Mouse (Mus musculus) cerebellum, postnatal 4 days (tissue): ENCODE results near the gene Tob2.
A peak's percentile ranks its signal among the peaks of the same experiment; 100 is the strongest.

ENCODE experiments used
- DNase-seq, 2 experiments: peaks; one replicate each; pipeline ENCODE4 v3.0.0; 2022; ENCODE audit warnings: low spot score in 2 of 2, mixed read lengths in 1 of 2

The Tob2 gene

DNA sequence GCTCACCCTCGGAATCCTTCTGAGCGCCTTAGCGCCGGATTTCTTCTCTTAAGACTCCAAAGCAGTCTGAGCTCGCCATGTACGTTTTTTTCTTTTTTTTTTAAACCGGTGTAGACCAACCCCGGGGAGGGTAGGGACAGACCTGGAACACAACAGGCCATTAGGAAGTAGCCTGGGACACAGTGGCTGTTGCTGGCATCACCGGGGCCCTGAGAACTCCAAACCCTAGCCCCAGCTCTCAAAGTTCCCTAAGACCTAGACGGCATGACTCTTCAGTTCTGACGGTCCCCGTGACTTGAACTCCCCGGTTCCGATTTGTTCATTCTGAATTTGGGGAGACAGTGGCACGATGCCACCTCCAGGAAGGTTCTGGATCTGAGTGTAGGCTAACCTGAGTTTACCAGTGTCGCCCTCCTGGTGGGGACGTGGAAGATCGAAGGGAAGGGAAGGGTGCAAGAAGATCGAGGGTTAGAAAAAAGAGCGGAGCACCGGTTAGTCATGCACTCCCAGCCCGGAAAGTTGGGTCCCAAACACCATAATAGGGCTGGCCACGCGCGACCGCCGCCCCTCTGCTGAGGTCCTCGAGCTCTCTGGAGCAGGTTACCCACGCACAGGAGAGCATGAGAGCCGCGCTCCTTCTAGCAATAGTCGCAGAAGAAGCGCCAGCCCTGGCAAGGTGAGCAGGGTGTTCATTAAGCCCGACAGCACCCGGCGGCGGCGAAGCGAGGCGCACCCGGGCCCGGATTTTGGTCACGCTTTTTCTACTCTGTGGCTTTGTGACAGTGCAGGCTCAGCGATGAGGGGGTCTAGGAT, at the start of gene Tob2:
Gene Tob2 (minus strand): TSS at position 280 of the 813 bp plus-strand sequence.
- DNase-seq: peak in 1 of 2 experiments; percentile 56

DNA sequence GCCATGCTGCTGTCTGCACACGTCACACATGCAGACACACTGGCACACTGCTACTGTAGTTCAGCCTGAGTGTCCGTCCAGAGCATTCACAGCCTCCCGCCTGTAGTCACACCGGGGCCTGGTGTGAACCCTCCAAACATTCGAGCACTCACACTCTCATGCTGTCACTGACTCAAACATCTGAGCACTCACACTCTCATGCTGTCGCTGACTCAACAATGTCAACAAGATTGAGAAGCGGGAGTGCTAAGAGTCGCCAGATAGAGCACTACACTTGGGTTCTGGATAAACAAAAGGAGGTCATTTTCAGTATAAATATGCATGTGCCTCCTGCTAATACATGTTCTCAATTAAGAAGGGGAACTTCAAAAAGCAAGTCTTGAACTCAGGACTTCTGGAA, 49.4 kb upstream of the Tob2 start:
- no peak for DNase-seq

DNA sequence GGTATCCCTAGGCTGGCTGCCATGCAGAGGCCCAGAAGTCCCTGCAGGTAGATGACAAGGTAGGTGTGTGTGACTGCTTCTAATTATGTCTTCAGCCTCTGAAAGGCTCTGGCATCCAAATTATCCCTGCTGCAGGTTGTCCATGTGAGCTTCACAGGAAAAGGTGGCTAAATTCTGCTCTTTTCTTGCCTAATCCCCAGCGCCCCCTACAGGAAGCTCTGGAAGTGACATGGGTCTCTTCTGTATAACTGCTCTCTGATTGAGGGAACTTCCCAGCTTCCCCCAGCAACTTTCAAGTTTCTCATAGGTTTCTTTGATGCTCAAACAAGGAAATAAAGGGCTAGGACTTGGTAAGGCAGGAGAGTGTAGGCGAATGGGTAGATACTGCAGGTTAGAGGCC, 46.3 kb upstream of the Tob2 start:
- DNase-seq: peak; percentile 64 to 84

DNA sequence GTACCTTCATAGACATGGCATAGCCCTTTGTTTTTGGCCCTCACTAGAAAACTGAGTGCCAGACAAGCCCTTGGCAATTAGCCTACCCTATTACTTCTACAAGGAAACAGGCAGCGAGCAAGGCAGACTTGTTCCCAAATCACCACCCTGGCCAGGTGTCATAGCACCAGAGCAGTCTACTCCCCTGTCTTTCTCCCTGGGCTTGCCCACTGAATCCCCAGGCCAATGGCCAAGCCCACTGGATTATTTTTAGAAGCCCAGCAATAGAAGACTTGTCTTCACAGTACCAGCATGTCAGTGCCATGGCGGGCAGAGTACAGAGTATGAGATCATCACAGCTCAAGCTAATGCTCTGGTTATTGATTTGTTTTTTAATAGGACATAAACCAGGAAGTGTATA, 40.2 kb upstream of the Tob2 start:
- no peak for DNase-seq

DNA sequence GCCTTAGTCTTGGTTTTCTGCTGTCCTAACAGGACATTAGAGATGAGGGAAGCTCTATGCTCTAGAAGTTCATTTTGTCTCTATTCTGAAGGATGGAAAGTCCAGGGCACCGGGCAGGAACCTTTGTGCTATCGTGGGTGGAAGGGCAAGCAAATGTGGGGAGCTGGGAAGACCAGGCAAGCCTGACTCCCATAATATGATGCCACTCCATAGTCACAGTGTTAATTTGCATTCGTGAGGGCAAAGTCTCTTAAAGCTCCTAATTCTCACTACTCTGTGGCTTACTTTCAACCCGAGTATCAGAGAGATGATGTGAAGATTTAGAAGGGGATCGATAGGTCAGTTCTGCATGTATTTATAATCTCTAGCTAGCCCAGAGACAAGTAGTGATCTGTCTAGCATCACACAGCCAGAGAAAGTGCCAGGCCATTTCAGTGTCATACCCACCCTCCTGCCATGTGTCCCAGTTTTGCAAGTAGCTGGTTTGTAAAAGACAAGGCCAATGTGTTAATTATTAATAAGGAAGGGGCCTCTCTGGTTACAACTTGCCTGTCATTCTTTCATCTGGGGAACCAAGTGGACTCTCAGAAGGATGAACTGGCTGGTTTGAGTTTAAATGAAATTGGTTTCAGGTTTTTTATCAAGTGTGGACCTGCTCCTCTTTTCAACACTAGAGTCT, 39.1 kb upstream of the Tob2 start:
- DNase-seq: no peak

DNA sequence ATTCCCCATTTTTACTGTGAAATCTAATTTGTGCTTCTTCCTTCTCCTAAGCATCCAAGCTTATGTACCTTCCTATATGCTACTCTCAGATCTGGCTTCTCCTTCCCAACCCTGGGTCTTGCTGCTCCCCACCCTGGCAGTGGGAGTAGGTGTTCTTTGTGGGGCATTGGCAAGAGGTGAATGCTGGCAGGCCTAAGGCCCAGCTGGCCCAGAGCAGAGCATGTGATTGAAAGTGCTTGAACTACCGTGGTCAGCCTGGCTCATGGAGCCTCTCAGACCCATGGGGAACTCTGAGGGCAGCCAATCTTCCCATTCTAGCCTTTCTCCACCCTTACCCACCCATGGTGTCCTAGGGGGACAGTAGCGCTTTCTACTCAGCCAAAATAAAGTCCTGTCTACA, 37.8 kb upstream of the Tob2 start:
- no peak for DNase-seq

DNA sequence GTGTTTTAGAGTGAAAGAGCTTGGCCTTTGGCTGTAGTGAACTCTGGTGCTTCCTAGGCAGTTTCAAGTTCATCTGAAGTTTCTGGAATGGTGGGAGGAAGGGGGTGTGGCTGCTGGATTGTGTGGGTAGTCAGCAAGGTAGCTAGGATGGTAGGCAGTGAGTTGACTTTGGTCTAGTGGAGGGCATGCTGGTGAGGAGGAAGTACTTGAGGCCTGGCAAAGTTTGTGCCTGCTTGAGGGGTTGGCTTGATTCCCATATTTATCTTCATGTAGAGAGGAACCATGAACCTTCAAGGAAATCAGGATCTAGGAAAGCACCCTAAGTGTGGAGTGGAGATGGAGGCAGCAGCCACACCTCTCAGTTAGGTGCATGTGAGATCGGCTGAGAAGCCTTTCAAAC, 35.4 kb upstream of the Tob2 start:
- no peak for DNase-seq

DNA sequence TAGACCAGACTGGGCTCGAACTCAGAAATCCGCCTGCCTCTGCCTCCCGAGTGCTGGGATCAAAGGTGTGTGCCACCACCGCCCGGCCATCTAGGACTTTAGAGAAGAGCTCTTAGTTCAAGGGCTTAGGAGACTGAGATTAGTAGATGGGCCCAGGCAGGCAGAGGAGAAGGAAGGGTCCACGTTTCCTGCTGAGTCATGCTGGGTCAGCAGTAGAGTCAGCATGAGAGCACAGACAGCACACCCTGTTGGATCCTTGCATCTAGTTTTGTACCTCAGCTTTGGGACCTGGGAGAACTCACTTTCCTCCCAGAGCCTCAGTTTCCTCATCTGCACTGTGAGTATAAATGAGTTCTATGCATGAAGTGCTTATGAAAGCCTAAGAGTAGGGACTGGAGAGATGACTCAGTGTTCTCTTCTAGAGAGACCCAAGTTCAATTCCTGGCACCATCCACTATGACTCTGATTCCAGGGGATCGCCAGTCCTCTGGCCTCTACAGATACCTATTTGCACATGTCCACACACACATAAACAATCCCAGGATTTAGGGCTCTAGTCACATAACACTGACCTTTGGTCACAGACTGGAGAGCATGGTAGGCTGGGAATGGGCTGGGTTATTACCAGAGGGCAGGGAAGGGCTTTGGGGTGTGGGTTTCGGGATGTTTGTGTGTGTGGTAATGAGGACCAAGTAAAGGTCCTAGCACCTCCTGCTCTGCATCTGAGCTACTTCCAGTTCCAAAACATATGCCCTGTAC, 33.4 kb upstream of the Tob2 start:
- no peak for DNase-seq

DNA sequence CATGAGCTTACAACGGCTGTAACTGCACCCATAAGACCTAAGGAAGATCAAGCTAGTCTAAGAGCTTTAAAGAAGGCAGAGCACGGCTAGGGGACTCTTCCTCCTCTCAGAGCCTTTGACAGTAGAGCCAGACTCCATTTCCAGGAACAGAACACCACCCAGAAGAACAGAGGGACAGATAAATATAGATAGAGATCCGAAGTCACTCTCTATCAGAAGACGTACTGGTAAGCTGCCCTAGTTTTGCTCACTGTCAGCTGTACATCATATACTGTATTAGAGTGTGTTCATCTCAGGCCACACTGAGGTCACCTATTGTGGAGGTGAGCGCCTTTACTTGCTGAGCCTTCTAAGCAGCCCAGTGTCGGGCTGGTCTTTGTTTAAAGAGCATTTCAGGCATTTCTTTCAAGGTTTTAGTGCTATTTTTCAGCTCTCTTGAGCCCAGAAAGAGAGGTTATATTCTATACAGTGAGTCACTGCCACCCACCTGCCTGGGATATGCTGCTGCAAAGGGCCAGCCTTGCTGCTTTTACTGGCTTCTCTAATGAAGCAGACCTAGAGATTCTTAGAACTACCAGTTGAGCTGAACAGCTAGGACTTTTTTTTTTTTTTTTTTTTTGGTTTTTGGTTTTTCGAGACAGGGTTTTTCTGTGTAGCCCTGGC, 32.7 kb upstream of the Tob2 start:
- no peak for DNase-seq

DNA sequence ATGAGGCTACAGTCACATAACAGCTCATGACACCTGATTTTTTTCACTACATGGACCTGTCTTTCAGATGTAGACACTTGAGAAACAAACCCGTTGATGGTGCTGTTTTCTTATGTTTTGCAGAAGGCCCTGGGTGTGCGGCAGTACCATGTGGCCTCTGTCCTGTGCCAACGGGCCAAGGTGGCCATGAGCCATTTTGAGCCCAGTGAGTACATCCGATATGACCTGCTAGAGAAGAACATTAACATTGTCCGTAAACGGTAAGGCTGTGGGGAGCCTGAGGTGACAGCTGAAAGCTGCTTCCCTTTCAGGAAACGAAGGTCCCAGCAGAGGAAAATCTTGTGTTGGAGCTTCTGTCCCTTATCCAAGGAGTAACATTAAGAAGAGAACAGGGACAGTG, 30.6 kb upstream of the Tob2 start:
- no peak for DNase-seq

DNA sequence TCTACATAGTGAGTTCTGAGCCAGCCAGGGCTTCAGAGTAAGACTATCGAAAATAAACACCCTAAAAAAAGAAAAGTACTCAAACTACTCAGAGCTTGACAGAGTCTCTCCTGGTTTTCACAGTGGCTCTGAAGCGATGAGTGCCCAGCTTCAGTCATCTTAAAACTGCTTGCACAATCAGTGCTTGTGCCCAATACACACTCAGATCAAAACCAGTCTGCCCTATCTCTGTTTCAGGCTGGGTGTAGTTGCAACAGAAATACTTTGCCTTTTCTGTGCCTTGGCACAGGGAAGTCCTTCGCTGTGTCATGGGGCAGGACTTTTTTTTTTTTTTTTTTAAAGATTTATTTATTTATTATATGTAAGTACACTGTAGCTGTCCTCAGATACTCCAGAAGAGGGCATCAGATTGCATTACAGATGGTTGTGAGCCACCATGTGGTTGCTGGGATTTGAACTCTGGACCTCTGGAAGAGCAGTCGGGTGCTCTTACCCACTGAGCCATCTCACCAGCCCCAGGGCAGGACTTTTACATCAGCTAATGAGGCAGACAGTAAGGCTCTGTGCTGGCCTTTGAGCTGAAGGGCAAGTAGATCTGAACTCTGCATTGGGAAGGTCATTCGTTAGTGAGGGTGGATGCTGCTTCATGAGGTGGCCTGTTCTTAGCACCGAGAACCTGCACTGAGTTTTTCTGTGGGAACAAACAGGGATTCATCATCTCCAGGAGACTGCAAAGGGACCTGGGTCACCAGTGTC, 28.4 kb upstream of the Tob2 start:
- no peak for DNase-seq

DNA sequence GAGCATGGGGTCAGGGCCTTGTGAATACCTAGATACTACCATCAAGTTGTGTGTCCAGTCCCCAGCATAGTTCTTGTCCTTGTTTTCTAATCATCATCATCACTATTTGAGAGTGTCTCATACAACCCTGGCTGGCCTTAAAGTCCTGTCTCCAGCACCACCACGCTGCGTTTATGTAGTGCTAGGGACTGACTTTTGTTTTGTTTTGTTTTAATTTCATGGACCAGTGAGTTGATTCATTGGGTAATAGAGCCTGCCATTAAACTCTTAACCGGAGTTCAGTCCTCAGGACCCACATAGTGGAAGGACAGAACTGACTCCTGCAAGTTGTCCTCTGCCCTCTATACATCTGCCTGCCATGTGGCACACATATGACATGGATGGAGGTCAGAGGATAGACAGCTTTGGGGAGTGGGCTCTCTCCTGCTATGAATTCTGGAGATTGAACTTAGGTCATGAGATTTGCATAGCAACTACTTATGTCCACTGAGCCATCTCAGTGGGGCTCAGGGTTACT, 26.9 kb upstream of the Tob2 start:
- no peak for DNase-seq

DNA sequence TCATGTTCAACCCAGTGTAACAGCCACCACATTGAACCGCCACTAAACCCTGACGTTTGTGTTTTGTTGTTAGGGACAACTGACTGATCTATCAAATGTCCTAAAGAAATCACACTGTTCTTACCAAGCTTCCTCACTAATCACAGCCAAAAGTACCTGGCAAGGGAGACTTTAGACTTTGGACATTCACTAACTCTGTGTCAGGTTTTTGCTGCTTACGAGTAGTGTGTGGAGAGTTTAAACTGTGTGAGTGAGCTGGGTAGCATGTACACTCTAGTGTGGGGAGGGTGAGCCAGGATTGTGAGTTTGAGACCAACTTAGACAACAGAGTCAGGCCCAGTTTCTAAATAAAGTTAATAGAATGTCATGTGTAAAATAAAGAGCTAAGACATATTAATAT, 23.8 kb upstream of the Tob2 start:
- no peak for DNase-seq

DNA sequence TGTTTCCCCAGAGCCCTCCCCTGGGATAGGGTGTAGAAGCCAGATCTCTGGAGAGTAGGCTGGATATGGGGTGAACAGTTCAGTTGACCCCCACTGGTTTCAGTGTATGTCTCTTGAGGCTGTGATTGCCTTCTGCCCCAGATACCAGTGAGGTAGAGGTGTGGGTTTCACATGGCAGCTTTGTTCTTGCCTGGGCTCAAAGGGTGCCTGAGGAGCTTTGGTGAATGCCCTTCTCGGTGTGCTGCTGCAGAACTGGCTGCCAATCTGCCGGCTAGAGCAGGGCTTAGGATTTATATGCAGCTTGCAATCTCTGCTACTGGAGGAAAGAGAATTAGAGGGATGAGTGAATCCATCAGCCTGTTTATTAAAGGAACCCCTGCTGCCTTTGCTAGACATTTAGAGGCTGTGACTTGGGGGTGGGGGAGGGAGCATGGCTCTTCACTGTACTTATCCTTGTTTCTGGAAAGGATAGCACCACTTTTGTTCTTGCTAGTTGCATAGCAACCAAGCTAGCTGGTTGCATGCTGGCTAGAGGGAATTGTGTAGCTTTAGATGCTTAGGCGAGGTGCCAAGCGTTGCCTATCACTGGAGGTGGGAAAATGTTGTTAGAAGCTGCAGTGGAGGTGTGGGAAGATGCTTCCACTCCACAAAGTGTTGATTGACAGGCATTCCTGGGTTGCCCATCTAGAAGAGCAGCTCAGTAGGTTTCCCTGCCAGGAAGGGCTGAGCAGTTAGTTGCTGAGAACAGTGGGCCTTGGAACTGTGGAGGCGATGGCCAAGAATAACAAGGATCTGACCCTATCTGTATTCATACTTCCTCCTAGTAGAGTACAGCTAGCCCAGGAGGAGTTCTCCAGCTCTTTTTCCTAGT, 21.2 kb upstream of the Tob2 start:
- peak in 1 of 2 experiments; percentile 30 for DNase-seq

DNA sequence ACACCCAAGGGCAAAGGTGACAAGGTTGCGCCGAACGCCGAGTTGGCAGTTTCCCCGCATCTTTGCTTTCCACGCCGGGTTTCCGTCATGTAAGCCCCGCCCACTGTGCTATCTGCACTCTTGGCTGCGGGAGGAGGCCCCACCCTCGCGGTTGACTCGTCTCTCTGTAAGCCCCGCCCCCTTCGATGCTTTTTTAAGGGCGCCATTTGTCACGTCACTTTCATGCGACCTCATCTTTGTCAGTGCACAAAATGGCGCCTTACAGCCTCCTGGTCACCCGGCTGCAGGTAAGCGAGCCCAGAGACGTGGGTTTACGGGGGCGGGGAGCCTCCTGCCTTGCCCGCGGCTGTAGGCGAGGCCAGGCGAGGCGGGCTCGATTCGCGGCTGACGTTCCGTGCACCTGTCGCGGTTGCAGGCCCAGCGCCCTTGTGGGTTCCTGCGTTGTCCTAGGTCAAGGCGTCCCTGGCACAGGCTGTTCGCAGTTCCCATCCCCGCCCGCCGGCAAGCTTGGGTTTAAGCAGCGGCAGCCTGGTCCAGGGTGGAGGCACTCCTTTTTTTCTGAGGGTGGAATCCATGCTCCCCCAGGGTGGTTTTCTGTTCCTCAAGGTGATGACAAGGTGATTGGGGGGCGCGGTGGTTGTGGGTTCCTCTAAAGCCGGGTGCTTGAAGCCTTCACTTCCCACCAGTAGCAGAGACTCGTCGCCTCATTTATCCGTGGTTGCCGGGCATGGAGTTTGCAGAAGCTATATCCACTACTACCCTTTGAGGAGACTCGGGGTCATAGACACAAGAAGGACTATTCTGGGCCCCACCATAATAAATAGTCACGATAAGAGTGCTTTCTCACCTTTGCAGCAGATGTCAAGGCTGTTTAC, 13.9 kb upstream of the Tob2 start, which contains the start of gene Aco2:
Gene Aco2 (plus strand): TSS at position 48 of the 875 bp plus-strand sequence.
- DNase-seq: peak; percentile 97 to 99

DNA sequence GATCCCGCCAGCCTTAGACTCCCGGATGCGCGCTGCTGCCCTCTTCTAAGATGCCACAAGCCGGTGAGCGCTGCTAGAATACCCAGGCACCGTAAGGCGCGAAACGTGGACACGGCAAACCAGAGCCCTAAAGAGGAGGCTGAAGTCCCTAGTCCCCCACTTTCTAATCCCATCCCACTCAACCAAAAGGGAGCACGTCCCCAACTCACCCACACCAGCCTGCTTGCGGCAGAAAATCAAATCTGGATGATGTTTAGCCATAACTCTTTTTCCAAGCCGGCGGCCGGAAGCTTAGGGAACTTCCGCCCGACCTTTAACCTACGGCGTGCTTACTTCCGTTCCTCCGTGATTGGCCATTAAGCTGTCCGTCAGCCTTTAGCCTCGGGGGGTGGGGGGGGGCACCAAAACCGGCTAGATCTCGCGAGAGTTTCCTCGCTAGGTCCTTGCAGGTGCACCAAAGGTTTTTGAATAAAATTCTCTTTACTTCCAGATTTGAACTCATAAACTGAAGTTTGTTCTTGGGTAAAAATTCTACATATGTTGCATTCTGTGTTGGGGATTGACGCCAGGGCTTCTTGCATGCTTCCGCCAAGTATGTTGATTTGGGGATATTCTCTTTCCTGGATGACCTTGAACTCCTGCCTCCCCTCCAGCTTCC, 13.1 kb upstream of the Tob2 start, which contains the start of gene Phf5a:
Gene Phf5a (minus strand): TSS at position 308 of the 658 bp plus-strand sequence.
- DNase-seq: peak; percentile 54 to 78

DNA sequence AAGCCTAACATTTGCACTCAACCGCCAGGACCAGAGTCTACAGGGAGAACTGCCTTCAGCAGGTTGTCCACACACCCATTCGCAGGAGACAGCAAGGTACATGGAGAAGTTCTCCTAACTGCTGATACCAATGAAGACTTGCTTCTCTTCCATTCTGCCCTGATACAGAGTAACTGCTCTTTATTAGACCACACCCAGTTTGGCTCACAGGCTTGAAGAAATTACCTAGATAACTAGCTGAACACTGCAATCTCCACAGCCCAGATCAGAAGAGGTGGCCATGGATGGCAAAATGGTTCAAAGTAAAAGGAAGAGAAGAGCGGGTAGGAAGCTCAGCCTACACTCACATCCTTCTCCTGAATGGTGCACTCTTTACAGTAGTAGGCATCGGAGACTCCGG, 11.4 kb upstream of the Tob2 start:
- no peak for DNase-seq

DNA sequence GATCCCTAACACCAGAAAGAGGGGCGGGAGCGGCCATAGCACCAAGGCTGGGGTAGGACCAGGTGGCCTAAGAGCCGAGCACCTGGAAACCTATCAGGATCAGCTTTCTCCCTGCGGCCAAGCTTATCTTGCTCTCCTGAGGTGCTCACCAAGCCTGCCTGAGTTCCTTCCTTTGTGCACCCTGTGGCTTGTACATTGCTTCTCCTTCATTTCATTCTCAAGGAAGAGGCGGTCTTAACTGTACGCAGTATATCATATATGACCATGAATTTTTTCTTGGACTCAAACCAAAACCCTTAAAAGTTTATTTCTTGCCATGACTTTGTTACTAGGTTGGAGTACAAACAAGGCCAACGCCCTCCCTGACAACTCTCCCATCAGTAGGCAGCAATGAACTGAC, 5.6 kb upstream of the Tob2 start:
- DNase-seq: no peak
